Mouse (Mus musculus): ENCODE data around the gene Gorasp1. TPM values are rescaled to one million over a fixed set of nuclear protein-coding genes. Genes with fewer than 3 reads are reported as not detected.

The Gorasp1 gene
- polyA plus RNA-seq, 1 experiment from 2014 or later, result 23.6 TPM

DNA sequence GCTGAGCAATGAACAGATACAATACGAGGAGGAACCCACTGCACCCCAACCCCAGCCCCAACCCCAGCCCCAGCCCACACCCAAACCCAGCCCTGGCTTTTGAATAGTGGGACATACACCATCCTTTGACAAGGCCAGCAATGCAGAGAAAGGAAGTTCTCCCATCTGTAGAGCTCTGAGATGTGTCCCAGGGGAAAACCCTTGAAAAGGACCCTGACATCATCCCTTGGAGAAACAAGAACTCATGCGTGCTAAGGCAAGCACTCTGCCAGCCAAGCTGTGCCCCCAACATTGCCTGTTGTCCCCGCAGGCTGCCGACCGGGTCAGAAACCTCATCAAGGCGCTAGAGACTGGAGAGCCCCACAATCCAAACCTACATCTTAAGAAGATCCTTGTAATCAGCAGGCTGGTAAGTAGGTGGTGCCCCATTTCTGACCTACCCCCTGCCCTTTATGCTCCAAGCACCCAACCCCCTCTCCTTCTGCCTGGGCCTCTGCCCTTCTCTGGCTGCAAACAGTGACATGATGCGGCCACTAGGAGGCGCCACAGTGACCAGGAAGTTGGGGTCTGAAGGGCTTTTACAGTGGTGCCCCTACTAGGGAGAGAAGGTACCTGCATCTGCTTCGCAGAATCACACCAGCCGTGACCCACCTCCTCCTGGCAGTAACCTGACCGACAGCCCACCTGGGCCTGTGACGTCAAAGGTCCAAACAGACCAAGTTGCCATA is 8.0 kb upstream of the Gorasp1 start:
- WGBS, result 73% methylated on average over 12 of the region's 12 CpGs
- Histone ChIP-seq H3K27me3 (ENCODE audit: control insufficient read depth, insufficient read depth, low read length) (no peaks in the 10 kb centered on the region), H3K4me3 (ENCODE audit: low read depth, low read length) (no peak overlapping the region), H3K4me1 (ENCODE audit: control insufficient read depth, insufficient read depth, low read length) (no peaks in the 10 kb centered on the region), H3K27ac (ENCODE audit: low read depth, low read length) (no peak overlapping the region), H3K9me3 (ENCODE audit: control insufficient read depth, low read length) (no peaks in the 10 kb centered on the region), H3K9ac (ENCODE audit: low read length) (no peak overlapping the region), H3K4me2 (ENCODE audit: low read depth) (no peak overlapping the region), H3K36me3 (ENCODE audit: control insufficient read depth, insufficient read depth, low read length) (no peaks in the 10 kb centered on the region)
- no peak for ATAC-seq (ENCODE audit: insufficient read depth, low FRiP score, low TSS enrichment)
- no peak for DNase-seq (ENCODE audit: low spot score)

GRCm38 (mm10) chr9:119943326-119943725 is 6.0 kb upstream of the Gorasp1 start:
- Histone ChIP-seq H3K27me3 (ENCODE audit: control insufficient read depth, insufficient read depth, low read length) (no peaks in the 10 kb centered on the region), H3K9me3 (ENCODE audit: control insufficient read depth, low read length) (no peaks in the 10 kb centered on the region), H3K36me3 (ENCODE audit: control insufficient read depth, insufficient read depth, low read length) (no peaks in the 10 kb centered on the region), H3K9ac (ENCODE audit: low read length) (no peak overlapping the region), H3K4me1 (ENCODE audit: control insufficient read depth, insufficient read depth, low read length) (no peaks in the 10 kb centered on the region), H3K4me3 (ENCODE audit: low read depth, low read length) (no peak overlapping the region), H3K4me2 (ENCODE audit: low read depth) (no peak overlapping the region), H3K27ac (ENCODE audit: low read depth, low read length) (no peak overlapping the region)
- ATAC-seq (ENCODE audit: insufficient read depth, low FRiP score, low TSS enrichment) (no peak), DNase-seq (ENCODE audit: low spot score) (no peak)
- WGBS, result 73% methylated on average over 1 of the region's 1 CpGs

DNA sequence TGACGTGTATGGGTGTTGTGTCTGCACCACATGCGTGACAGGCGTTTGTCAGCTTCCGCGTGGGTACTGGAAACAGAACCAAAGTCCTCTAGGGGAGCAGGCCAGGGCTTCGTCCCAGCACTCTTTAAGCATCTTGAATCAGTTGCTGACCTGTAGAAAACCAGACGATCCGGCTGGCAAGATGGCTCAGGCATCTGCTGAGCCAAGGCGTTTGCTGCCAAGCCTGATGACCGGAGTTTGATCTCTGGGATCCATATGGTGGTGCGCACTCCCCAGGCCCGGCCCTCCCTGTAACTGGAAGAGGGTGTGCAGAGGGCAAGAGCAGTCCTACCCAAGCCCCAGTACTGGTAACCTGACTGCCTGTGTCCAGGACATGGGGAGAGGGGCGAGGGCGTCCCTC is 4.5 kb upstream of the Gorasp1 start:
- no peak for ATAC-seq (ENCODE audit: insufficient read depth, low FRiP score, low TSS enrichment)
- no peak overlapping the region for H3K27ac ChIP-seq (ENCODE audit: low read depth, low read length)
- no peaks in the 10 kb centered on the region for H3K9me3 ChIP-seq (ENCODE audit: control insufficient read depth, low read length)
- WGBS, result 84% methylated on average over 14 of the region's 14 CpGs
- H3K4me1 ChIP-seq (ENCODE audit: control insufficient read depth, insufficient read depth, low read length), result 0 out of 2 replicates have a peak, but pooled peaks cover 3% of the 10 kb centered on the region
- no peak overlapping the region for H3K9ac ChIP-seq (ENCODE audit: low read length)
- H3K4me3 ChIP-seq (ENCODE audit: low read depth, low read length), result no peak overlapping the region
- no peaks in the 10 kb centered on the region for H3K36me3 ChIP-seq (ENCODE audit: control insufficient read depth, insufficient read depth, low read length)
- no peak for DNase-seq (ENCODE audit: low spot score)
- H3K27me3 ChIP-seq (ENCODE audit: control insufficient read depth, insufficient read depth, low read length), result no peaks in the 10 kb centered on the region
- H3K4me2 ChIP-seq (ENCODE audit: low read depth), result no peak overlapping the region

GRCm38 (mm10) chr9:119941407-119941806 is 4.0 kb upstream of the Gorasp1 start:
- Histone ChIP-seq H3K4me1 (ENCODE audit: control insufficient read depth, insufficient read depth, low read length) (0 out of 2 replicates have a peak, but pooled peaks cover 3% of the 10 kb centered on the region), H3K4me3 (ENCODE audit: low read depth, low read length) (no peak overlapping the region), H3K4me2 (ENCODE audit: low read depth) (no peak overlapping the region), H3K27ac (ENCODE audit: low read depth, low read length) (no peak overlapping the region), H3K36me3 (ENCODE audit: control insufficient read depth, insufficient read depth, low read length) (no peaks in the 10 kb centered on the region), H3K9me3 (ENCODE audit: control insufficient read depth, low read length) (no peaks in the 10 kb centered on the region), H3K9ac (ENCODE audit: low read length) (no peak overlapping the region), H3K27me3 (ENCODE audit: control insufficient read depth, insufficient read depth, low read length) (no peaks in the 10 kb centered on the region)
- WGBS, result 84% methylated on average over 5 of the region's 5 CpGs
- DNase-seq (ENCODE audit: low spot score) (no peak), ATAC-seq (ENCODE audit: insufficient read depth, low FRiP score, low TSS enrichment) (no peak)

- Histone ChIP-seq H3K36me3 (ENCODE audit: control insufficient read depth, insufficient read depth, low read length) (no peaks in the 10 kb centered on the region), H3K9me3 (ENCODE audit: control insufficient read depth, low read length) (no peaks in the 10 kb centered on the region), H3K27ac (ENCODE audit: low read depth, low read length) (no peak overlapping the region), H3K9ac (ENCODE audit: low read length) (no peak overlapping the region), H3K4me2 (ENCODE audit: low read depth) (no peak overlapping the region), H3K27me3 (ENCODE audit: control insufficient read depth, insufficient read depth, low read length) (no peaks in the 10 kb centered on the region), H3K4me3 (ENCODE audit: low read depth, low read length) (no peak overlapping the region), H3K4me1 (ENCODE audit: control insufficient read depth, insufficient read depth, low read length) (0 out of 2 replicates have a peak, but pooled peaks cover 3% of the 10 kb centered on the region)
- ATAC-seq (ENCODE audit: insufficient read depth, low FRiP score, low TSS enrichment) (no peak), DNase-seq (ENCODE audit: low spot score) (no peak)
- WGBS, result 71% methylated on average over 10 of the region's 10 CpGs
These were observed 2.3 kb upstream of the Gorasp1 start for GRCm38 (mm10) chr9:119939646-119940045.

- H3K27ac ChIP-seq (ENCODE audit: low read depth, low read length), result no peak overlapping the region
- ATAC-seq (ENCODE audit: insufficient read depth, low FRiP score, low TSS enrichment) (no peak), DNase-seq (ENCODE audit: low spot score) (no peak)
- no peaks in the 10 kb centered on the region for H3K9me3 ChIP-seq (ENCODE audit: control insufficient read depth, low read length)
- no peak overlapping the region for H3K4me2 ChIP-seq (ENCODE audit: low read depth)
- WGBS, result 72% methylated on average over 4 of the region's 4 CpGs
- no peak overlapping the region for H3K4me3 ChIP-seq (ENCODE audit: low read depth, low read length)
- no peak overlapping the region for H3K9ac ChIP-seq (ENCODE audit: low read length)
- H3K36me3 ChIP-seq (ENCODE audit: control insufficient read depth, insufficient read depth, low read length), result no peaks in the 10 kb centered on the region
- 0 out of 2 replicates have a peak, but pooled peaks cover 3% of the 10 kb centered on the region for H3K4me1 ChIP-seq (ENCODE audit: control insufficient read depth, insufficient read depth, low read length)
- no peaks in the 10 kb centered on the region for H3K27me3 ChIP-seq (ENCODE audit: control insufficient read depth, insufficient read depth, low read length)
These were observed 1.1 kb upstream of the Gorasp1 start for GRCm38 (mm10) chr9:119938496-119938895.

- H3K36me3 ChIP-seq (ENCODE audit: control insufficient read depth, insufficient read depth, low read length), result peaks cover 5% of the 10 kb centered on the region; the same call in 1 of the 2 replicates
These were observed 3.7 kb downstream of the Gorasp1 start for GRCm38 (mm10) chr9:119933675-119934074.

DNA sequence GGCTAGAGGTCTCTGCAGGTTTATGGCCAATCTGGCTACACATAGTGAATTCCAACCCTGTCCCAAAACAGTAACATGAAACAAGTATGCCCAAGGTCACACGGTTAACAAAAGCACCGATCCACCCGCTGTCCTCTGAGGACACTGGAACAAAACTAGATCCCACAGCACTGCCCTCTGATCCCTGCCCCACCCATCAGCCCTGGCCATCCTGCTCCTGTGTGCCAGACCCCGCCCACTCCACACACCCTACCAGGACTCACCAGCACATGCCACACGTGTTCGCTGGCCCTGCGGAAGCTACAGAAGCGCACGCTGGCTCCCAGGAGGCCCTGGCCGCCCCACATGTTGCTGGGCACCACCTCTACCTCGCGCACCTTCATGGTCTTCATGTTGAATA is 5.0 kb downstream of the Gorasp1 start:
- H3K9me3 ChIP-seq (ENCODE audit: control insufficient read depth, low read length), result no peaks in the 10 kb centered on the region
- no peak overlapping the region for H3K4me2 ChIP-seq (ENCODE audit: low read depth)
- H3K4me1 ChIP-seq (ENCODE audit: control insufficient read depth, insufficient read depth, low read length), result no peaks in the 10 kb centered on the region
- 90% methylated on average over 12 of the region's 12 CpGs for WGBS
- H3K4me3 ChIP-seq (ENCODE audit: low read depth, low read length), result no peak overlapping the region
- H3K36me3 ChIP-seq (ENCODE audit: control insufficient read depth, insufficient read depth, low read length), result peaks cover 6% of the 10 kb centered on the region; the same call in 1 of the 2 replicates
- H3K27ac ChIP-seq (ENCODE audit: low read depth, low read length), result no peak overlapping the region
- no peaks in the 10 kb centered on the region for H3K27me3 ChIP-seq (ENCODE audit: control insufficient read depth, insufficient read depth, low read length)
- DNase-seq (ENCODE audit: low spot score) (no peak), ATAC-seq (ENCODE audit: insufficient read depth, low FRiP score, low TSS enrichment) (no peak)
- H3K9ac ChIP-seq (ENCODE audit: low read length), result no peak overlapping the region

More at GRCm38 (mm10) chr9:119933675-119934074, 3.7 kb downstream of the Gorasp1 start:
- H3K27me3 ChIP-seq (ENCODE audit: control insufficient read depth, insufficient read depth, low read length), result no peaks in the 10 kb centered on the region
- ATAC-seq (ENCODE audit: insufficient read depth, low FRiP score, low TSS enrichment), result no peak
- no peak overlapping the region for H3K9ac ChIP-seq (ENCODE audit: low read length)
- no peaks in the 10 kb centered on the region for H3K9me3 ChIP-seq (ENCODE audit: control insufficient read depth, low read length)
- H3K4me1 ChIP-seq (ENCODE audit: control insufficient read depth, insufficient read depth, low read length), result 0 out of 2 replicates have a peak, but pooled peaks cover 3% of the 10 kb centered on the region
- no peak overlapping the region for H3K4me3 ChIP-seq (ENCODE audit: low read depth, low read length)
- 95% methylated on average over 6 of the region's 6 CpGs for WGBS
- no peak overlapping the region for H3K27ac ChIP-seq (ENCODE audit: low read depth, low read length)
- no peak for DNase-seq (ENCODE audit: low spot score)
- no peak overlapping the region for H3K4me2 ChIP-seq (ENCODE audit: low read depth)

- Histone ChIP-seq H3K9me3 (ENCODE audit: control insufficient read depth, low read length) (no peaks in the 10 kb centered on the region), H3K27me3 (ENCODE audit: control insufficient read depth, insufficient read depth, low read length) (no peaks in the 10 kb centered on the region), H3K4me3 (ENCODE audit: low read depth, low read length) (no peak overlapping the region), H3K9ac (ENCODE audit: low read length) (no peak overlapping the region), H3K4me2 (ENCODE audit: low read depth) (no peak overlapping the region), H3K27ac (ENCODE audit: low read depth, low read length) (no peak overlapping the region), H3K36me3 (ENCODE audit: control insufficient read depth, insufficient read depth, low read length) (peaks cover 13% of the 10 kb centered on the region), H3K4me1 (ENCODE audit: control insufficient read depth, insufficient read depth, low read length) (no peaks in the 10 kb centered on the region)
- DNase-seq (ENCODE audit: low spot score) (no peak), ATAC-seq (ENCODE audit: insufficient read depth, low FRiP score, low TSS enrichment) (no peak)
- 85% methylated on average over 5 of the region's 5 CpGs for WGBS
These were observed 10.9 kb downstream of the Gorasp1 start for GRCm38 (mm10) chr9:119926497-119926896.

All from neural tube, embryonic 11.5 days (tissue).